Comparison of ENCODE assay signal across 27 mouse cellular contexts in genomic region chr7:121280597-121280996, GRCm38 (mm10).
"Had no signal": no experiment of that assay in that cellular context is flagged by ENCODE, and none has a peak within 500 bp of the region (broad histone marks: within the 10 kb centered on the region; RNA-seq: fewer than 3 reads in every experiment).

No protein-coding gene starts in this region.

- ATAC-seq: hindbrain, embryonic 16.5 days; inflammation-experienced regulatory T-cells, adult 6 months; intestine, embryonic 15.5 days; intestine, postnatal 0 days; liver, embryonic 12.5 days had no signal

- DNase-seq: gastrocnemius, adult 2 months; gastrocnemius, postnatal 10 days; gastrocnemius, postnatal 25 days; heart, postnatal 10 days; heart, postnatal 4 days; kidney, adult 2 months; kidney, adult 9 months; kidney, postnatal 14 days; kidney, postnatal 4 days; layer of hippocampus, adult 9-11 months; layer of hippocampus, postnatal 36 days; left cerebral cortex, postnatal 4 days had no signal

- H3K4me3 ChIP-seq: gastrocnemius, adult 2 months; heart, embryonic 10.5 days; heart, embryonic 12.5 days; hindbrain, embryonic 10.5 days; hindbrain, embryonic 12.5 days; intestine, embryonic 15.5 days; kidney, embryonic 15.5 days; limb, embryonic 13.5 days; limb, embryonic 15.5 days; liver, embryonic 12.5 days had no signal

- H3K9ac ChIP-seq: heart, embryonic 12.5 days; hindbrain, embryonic 12.5 days; hindbrain, embryonic 14.5 days; intestine, embryonic 15.5 days; kidney, embryonic 15.5 days; limb, embryonic 13.5 days; limb, embryonic 15.5 days; liver, embryonic 12.5 days; liver, embryonic 14.5 days had no signal

- H3K4me1 ChIP-seq: heart, embryonic 10.5 days; heart, embryonic 12.5 days; hindbrain, embryonic 10.5 days; hindbrain, embryonic 12.5 days; intestine, embryonic 15.5 days; kidney, embryonic 15.5 days; limb, embryonic 13.5 days; limb, embryonic 15.5 days; liver, embryonic 12.5 days had no signal

- H3K27me3 ChIP-seq: heart, embryonic 12.5 days; hindbrain, embryonic 12.5 days; intestine, embryonic 15.5 days; kidney, embryonic 15.5 days; limb, embryonic 15.5 days; liver, embryonic 12.5 days had no signal

- H3K4me2 ChIP-seq: heart, embryonic 12.5 days; hindbrain, embryonic 12.5 days; hindbrain, embryonic 14.5 days; intestine, embryonic 15.5 days; kidney, embryonic 15.5 days; limb, embryonic 13.5 days; limb, embryonic 15.5 days; liver, embryonic 12.5 days had no signal

- H3K36me3 ChIP-seq: heart, embryonic 10.5 days; heart, embryonic 12.5 days; hindbrain, embryonic 10.5 days; hindbrain, embryonic 12.5 days; intestine, embryonic 15.5 days; kidney, embryonic 15.5 days; limb, embryonic 13.5 days; limb, embryonic 15.5 days; liver, embryonic 12.5 days had no signal

- H3K27ac ChIP-seq: gastrocnemius, adult 2 months; heart, embryonic 10.5 days; hindbrain, embryonic 10.5 days; hindbrain, embryonic 12.5 days; hindbrain, embryonic 14.5 days; intestine, embryonic 15.5 days; kidney, embryonic 15.5 days; kidney, postnatal 0 days; limb, embryonic 13.5 days; limb, embryonic 15.5 days; liver, embryonic 12.5 days; liver, embryonic 14.5 days had no signal

- H3K9me3 ChIP-seq: heart, embryonic 10.5 days; heart, embryonic 12.5 days; hindbrain, embryonic 10.5 days; hindbrain, embryonic 12.5 days; intestine, embryonic 15.5 days; kidney, embryonic 15.5 days; limb, embryonic 13.5 days; limb, embryonic 15.5 days; liver, embryonic 12.5 days had no signal
